Mouse (Mus musculus) megakaryocyte-erythroid progenitor cell, adult 5-6 weeks (primary cell): ENCODE results near the gene Trak1. TPM values are rescaled to one million over a fixed set of nuclear protein-coding genes. Genes with fewer than 3 reads are reported as not detected.
A peak's percentile ranks its signal among the peaks of the same experiment; 100 is the strongest.
"Not testable (repeated sequence)": the region's sequence is repeated elsewhere in the genome, so short reads cannot be mapped to it uniquely, and the experiment has no call there.

ENCODE experiments used
- ATAC-seq: replicated peaks from 2 replicates; pipeline ENCODE4 v1.8.0; 2016; ENCODE audit warnings: mild to moderate bottlenecking, inconsistent platforms; ENCODE audit not compliant: severe bottlenecking, poor library complexity, low FRiP score, low TSS enrichment
- total RNA-seq, 2 experiments: library from RNA; stranded (forward) in 1 of 2; stranded (reverse) in 1 of 2; fragments of 200-1000, 215-1000 nt in 1 of 2; fragments of >200 nt in 1 of 2; fragmentation: Nextera tagmentation in 1 of 2; gene quantifications; 2 replicates each; pipeline ENCODE4 v1.2.3; 2014 to 2017

The Trak1 gene
- total RNA-seq, 2 experiments from 2014 or later, result 23.2 to 45.6 TPM

DNA sequence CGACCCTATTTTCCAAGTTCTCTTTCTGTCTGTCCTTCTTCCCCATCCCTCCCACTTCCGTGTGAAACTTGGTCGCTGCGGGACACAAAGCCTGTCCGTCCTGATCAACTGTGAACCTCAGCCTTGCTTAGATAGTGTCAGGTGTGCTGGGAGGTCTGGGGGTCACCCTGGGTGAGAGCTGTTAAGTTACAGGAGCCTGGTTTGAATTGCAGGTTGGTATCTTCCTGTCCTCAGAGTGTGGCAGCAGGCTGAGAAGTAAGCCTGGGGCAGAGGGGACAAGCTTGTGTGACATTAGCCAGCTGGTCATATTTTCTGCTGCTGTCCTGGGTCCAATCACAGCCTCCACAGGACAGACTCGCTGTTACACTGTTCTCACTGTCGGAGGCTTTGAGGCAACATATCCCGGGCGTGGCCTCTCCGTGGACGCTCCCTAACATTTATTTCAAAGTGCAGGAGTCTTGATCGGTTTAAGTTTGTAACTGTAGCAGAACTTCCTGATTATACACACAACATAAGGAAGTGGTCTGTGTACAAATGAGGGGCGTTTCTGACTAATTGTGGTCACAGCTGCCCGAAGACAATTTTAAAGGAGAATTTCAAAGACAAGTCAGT is 17.3 kb downstream of the Trak1 start:
- ATAC-seq, result peak; percentile 49

DNA sequence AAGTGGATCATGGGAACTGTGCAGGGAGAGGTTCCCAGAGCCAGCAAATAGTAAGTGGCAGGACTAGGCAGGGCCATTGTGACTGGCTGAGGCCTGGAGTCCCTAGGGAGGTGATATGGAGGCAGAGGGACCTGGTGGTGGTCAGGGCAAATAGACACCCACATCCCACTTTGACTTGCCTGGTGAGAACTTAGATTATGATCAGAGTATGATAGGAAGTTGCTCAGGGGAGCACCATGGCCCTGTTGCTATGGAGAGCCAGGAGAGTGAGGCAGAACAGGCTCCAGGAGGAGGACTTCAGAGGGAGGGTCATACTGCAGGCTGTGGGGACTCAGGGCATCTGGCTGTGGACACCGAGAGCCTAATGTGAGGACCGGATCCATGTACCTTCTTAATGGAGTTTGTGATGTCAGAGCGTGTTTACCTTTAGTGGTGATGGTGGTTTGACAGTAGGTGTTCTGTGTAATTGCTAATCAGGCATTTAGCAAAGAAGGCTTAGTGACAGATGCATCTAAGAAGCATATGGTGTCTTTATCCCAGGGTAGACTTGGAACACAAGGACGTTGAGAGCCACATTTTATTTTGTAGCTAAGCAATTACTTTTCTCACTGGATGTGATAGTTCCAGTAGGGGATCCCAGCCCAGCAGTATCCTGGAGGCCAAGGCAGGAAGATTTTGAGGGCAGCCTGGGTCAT is 18.7 kb downstream of the Trak1 start:
- no peak for ATAC-seq

- peak; percentile 31 for ATAC-seq
Measured at GRCm38 (mm10) chr9:121316621-121317405, 19.5 kb downstream of the Trak1 start.

GRCm38 (mm10) chr9:121319323-121319966 is 22.1 kb downstream of the Trak1 start:
- ATAC-seq, result no peak

- no peak for ATAC-seq
Measured at GRCm38 (mm10) chr9:121320433-121320832, 23.1 kb downstream of the Trak1 start.

DNA sequence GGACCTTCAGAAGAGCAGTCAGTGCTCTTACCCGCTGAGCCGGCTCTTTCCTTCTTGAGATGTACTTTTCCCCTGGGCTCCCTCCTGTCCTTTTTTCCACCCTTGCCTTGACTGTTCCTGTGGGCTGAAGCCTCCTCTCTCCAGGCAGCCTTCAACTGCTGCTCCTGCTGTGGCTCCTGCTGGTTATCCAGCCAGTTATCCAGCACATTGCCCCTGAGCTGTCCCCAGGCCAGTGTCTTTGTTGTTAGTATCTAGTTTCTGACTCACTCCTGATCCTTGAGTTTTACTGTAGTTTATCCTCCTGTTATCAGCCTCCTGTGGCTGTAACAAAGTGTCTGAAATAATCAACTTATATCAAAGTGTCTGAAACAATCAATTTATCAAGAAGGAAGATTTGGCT is 23.8 kb downstream of the Trak1 start:
- no peak for ATAC-seq

GRCm38 (mm10) chr9:121322034-121322433 is 24.7 kb downstream of the Trak1 start:
- ATAC-seq, result no peak

GRCm38 (mm10) chr9:121328342-121328741 is 31.0 kb downstream of the Trak1 start:
- not testable (repeated sequence) for ATAC-seq

GRCm38 (mm10) chr9:121329181-121329580 is 31.9 kb downstream of the Trak1 start:
- ATAC-seq, result no peak

- ATAC-seq, result no peak
Measured at GRCm38 (mm10) chr9:121330065-121330464, 32.8 kb downstream of the Trak1 start.

- ATAC-seq, result peak; percentile 83
Measured at GRCm38 (mm10) chr9:121331438-121331837, 34.1 kb downstream of the Trak1 start.

DNA sequence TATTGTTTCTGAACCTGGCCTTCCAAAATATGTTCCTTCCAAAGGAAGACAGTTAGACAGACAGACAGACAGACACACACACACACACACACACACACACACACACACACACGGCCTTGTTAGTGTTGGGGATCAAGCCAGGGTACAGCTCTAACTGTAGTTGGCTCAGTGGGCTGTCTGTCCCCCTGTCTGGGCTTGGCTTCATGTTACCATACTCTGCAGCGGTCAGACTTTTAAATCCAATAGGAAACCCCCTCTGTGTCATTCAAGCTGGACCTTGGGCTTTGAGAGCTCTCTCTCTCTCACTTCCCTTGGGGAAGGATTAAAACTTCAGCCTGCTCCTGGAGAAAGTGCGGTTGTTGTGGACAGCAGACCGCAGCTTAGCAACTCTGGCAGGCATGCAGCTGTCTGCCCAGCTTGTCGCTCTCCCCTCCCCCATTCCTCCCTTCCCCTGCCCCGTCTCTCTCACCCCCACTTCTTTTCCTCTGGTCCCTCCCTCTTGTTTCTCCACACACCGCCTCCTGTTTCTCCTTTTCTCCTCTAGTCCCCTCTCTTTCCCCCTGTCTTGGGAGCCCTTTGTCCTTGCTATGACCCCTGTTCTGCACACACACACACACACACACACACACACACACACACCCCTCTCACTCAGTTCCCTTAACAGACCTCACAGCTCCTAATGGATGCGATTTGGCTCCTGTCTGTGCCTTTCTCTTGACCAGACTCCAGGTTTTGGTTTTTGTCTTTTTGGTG is 34.8 kb downstream of the Trak1 start:
- ATAC-seq, result 0 out of 2 replicates have a peak, but pooled peaks have one; percentile 38

GRCm38 (mm10) chr9:121333559-121333958 is 36.3 kb downstream of the Trak1 start:
- ATAC-seq, result no peak

GRCm38 (mm10) chr9:121334311-121334851 is 37.1 kb downstream of the Trak1 start:
- ATAC-seq, result no peak

- ATAC-seq, result no peak
Measured at GRCm38 (mm10) chr9:121335568-121335967, 38.3 kb downstream of the Trak1 start.

GRCm38 (mm10) chr9:121336324-121336946 is 39.1 kb downstream of the Trak1 start:
- ATAC-seq, result no peak

GRCm38 (mm10) chr9:121337216-121337937 is 40.1 kb downstream of the Trak1 start:
- no peak for ATAC-seq

DNA sequence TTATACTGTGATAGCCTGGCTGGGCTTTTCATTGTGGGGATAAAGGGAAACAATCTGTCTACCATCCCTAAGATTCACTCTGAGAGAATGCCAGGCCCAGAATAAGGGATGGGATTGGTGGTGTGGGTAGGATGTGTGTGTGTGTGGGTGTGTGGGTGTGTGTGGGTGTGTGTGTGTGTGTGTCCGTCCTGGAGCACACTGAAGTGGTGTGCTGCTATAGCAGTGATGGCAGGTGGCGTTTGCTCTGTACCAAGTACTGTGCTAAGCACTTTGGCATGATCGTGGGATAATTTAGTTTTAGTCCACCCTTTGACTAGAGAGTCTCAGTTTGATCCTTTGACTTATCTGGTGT is 40.6 kb downstream of the Trak1 start:
- no peak for ATAC-seq
